Mouse (Mus musculus): ENCODE measurements around the gene Ptprs. TPM values are rescaled to one million over a fixed set of nuclear protein-coding genes. Genes with fewer than 3 reads are reported as not detected.

The Ptprs gene
- total and polyA plus RNA-seq, 3 experiments: 51.6 to 324 (median 80.9) TPM

DNA sequence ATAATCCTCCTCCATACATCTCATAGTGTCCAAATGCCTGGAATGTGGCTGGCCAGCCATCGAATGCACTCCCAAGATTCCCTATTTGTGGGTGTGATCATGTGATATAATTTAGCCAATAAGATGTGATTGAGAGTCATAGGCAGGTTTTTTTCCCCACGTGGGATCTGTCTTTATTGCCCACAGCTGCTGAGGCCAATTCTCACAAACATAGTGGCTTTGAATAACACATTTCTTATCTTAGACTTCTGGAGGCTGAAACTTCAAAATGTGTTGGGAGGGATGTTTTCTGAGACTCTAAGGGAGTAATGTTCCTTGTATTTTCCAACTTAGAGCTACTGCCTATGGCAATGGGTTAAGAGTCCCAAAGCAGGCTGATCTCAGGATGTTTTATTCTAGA, 18.2 kb upstream of the Ptprs start:
- no peaks in the 10 kb centered on the region for H3K4me1 ChIP-seq (ENCODE audit: control insufficient read depth in 1 of 2, insufficient read depth in 2 of 2, low read length in 2 of 2)
- no peaks in the 10 kb centered on the region for H3K9me3 ChIP-seq (replicated peaks; ENCODE audit: insufficient read depth, low read length)
- H3K36me3 ChIP-seq (ENCODE audit: control insufficient read depth in 1 of 2, insufficient read depth in 2 of 2, low read length in 2 of 2): no peaks in the 10 kb centered on the region
- TF ChIP-seq RAD21 (IDR thresholded peaks at IDR 0.05; ENCODE audit: low read depth, low read length): no peak
- TF ChIP-seq E2F4 (IDR thresholded peaks at IDR 0.05; ENCODE audit: borderline replicate concordance, low read depth, low read length): no peak
- no peak for TF ChIP-seq ELF1 (IDR thresholded peaks at IDR 0.05; ENCODE audit: low read depth, low read length)
- no peak for TF ChIP-seq ZNF384 (IDR thresholded peaks at IDR 0.05; ENCODE audit: low read depth, low read length)
- no peak for TF ChIP-seq MAFK (IDR thresholded peaks at IDR 0.05; ENCODE audit: borderline replicate concordance, low read depth, low read length)
- TF ChIP-seq CHD1 (IDR thresholded peaks at IDR 0.05; ENCODE audit: low read depth, low read length): no peak
- no peak for TF ChIP-seq GABPA (IDR thresholded peaks at IDR 0.05; ENCODE audit: low read depth, low read length)
- no peak for TF ChIP-seq POLR2AphosphoS5 (IDR thresholded peaks at IDR 0.05; ENCODE audit: borderline replicate concordance, low read depth, low read length)
- TF ChIP-seq CTCF (IDR thresholded peaks at IDR 0.05 in 2 of 3, conservative IDR thresholded peaks at IDR 0.05 in 1 of 3; ENCODE audit: control insufficient read depth in 1 of 3, insufficient read depth in 1 of 3, low read depth in 2 of 3, low read length in 3 of 3, poor library complexity in 1 of 3, severe bottlenecking in 1 of 3): no peak
- no peak for DNase-seq (ENCODE audit: low read depth, low spot score)
- no peaks in the 10 kb centered on the region for H3K79me2 ChIP-seq (ENCODE audit: control insufficient read depth, insufficient read depth, low read length, poor library complexity)
- H3K4me3 ChIP-seq (ENCODE audit: control insufficient read depth in 1 of 2, insufficient read depth in 1 of 2, low read depth in 2 of 2, low read length in 2 of 2): no peak overlapping the region
- H3K9ac ChIP-seq (ENCODE audit: control insufficient read depth, low read depth, low read length, poor library complexity, severe bottlenecking): no peak overlapping the region
- H3K27me3 ChIP-seq (ENCODE audit: control insufficient read depth in 1 of 2, insufficient read depth in 2 of 2, low read length in 2 of 2): peaks cover 2 to 7% of the 10 kb centered on the region in 2 experiments; a peak in 2 of 4 replicates
- no peak overlapping the region for H3K27ac ChIP-seq (ENCODE audit: control insufficient read depth, low read depth, low read length)

DNA sequence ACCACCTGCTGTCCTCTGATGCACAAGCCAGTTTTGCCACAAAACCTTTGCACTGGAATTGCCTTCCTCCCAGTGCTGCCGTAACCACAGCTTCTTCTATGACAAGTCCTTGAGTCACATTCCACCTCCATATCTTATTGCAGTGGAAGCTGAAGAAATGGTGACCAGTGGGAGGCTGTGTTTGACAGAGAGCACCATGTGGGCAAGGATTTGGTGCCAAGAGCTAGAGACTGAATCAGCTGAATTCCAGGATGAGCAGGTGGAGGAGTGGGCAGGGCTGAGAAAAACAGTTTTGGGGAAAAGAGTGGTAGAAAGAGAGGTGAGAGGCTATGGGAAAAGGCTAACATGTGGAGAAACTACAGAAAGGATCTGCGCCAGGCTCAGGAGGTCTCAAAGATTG, 17.6 kb upstream of the Ptprs start:
- no peak for DNase-seq (ENCODE audit: low read depth, low spot score)
- Histone ChIP-seq H3K79me2 (ENCODE audit: control insufficient read depth, insufficient read depth, low read length, poor library complexity) (no peaks in the 10 kb centered on the region), H3K27ac (ENCODE audit: control insufficient read depth, low read depth, low read length) (no peak overlapping the region), H3K4me3 (ENCODE audit: control insufficient read depth in 1 of 2, insufficient read depth in 1 of 2, low read depth in 2 of 2, low read length in 2 of 2) (no peak overlapping the region), H3K9ac (ENCODE audit: control insufficient read depth, low read depth, low read length, poor library complexity, severe bottlenecking) (no peak overlapping the region), H3K27me3 (ENCODE audit: control insufficient read depth in 1 of 2, insufficient read depth in 2 of 2, low read length in 2 of 2) (peaks cover 0 to 7% of the 10 kb centered on the region in 2 experiments; a peak in 2 of 4 replicates), H3K4me1 (ENCODE audit: control insufficient read depth in 1 of 2, insufficient read depth in 2 of 2, low read length in 2 of 2) (no peaks in the 10 kb centered on the region), H3K36me3 (ENCODE audit: control insufficient read depth in 1 of 2, insufficient read depth in 2 of 2, low read length in 2 of 2) (no peaks in the 10 kb centered on the region), H3K9me3 (replicated peaks; ENCODE audit: insufficient read depth, low read length) (no peaks in the 10 kb centered on the region)
- TF ChIP-seq E2F4 (IDR thresholded peaks at IDR 0.05; ENCODE audit: borderline replicate concordance, low read depth, low read length) (no peak), POLR2AphosphoS2 (IDR thresholded peaks at IDR 0.05; ENCODE audit: low read length) (no peak), ETS1 (IDR thresholded peaks at IDR 0.05; ENCODE audit: low read depth, low read length) (no peak), POLR2AphosphoS5 (IDR thresholded peaks at IDR 0.05; ENCODE audit: borderline replicate concordance, low read depth, low read length) (no peak), TCF12 (IDR thresholded peaks at IDR 0.05; ENCODE audit: low read depth, low read length) (no peak), MYB (IDR thresholded peaks at IDR 0.05; ENCODE audit: low read depth, low read length) (no peak), NRF1 (IDR thresholded peaks at IDR 0.05; ENCODE audit: insufficient read depth, low read depth, low read length, poor library complexity, severe bottlenecking) (no peak), UBTF (IDR thresholded peaks at IDR 0.05; ENCODE audit: borderline replicate concordance, insufficient read depth, low read depth, low read length) (no peak), POLR2A (IDR thresholded peaks at IDR 0.05; ENCODE audit: control insufficient read depth in 1 of 2, insufficient read depth in 1 of 2, low read depth in 1 of 2, low read length in 2 of 2, poor library complexity in 1 of 2) (no peak), ZC3H11A (IDR thresholded peaks at IDR 0.05; ENCODE audit: low read depth, low read length) (no peak), ZMIZ1 (IDR thresholded peaks at IDR 0.05; ENCODE audit: low read depth, low read length) (no peak), BHLHE40 (IDR thresholded peaks at IDR 0.05; ENCODE audit: borderline replicate concordance, low read depth, low read length) (no peak), CTCF (IDR thresholded peaks at IDR 0.05 in 2 of 3, conservative IDR thresholded peaks at IDR 0.05 in 1 of 3; ENCODE audit: control insufficient read depth in 1 of 3, insufficient read depth in 1 of 3, low read depth in 2 of 3, low read length in 3 of 3, poor library complexity in 1 of 3, severe bottlenecking in 1 of 3) (no peak), HCFC1 (IDR thresholded peaks at IDR 0.05; ENCODE audit: low read depth, low read length) (no peak), MAX (IDR thresholded peaks at IDR 0.05; ENCODE audit: low read length) (no peak), CHD2 (IDR thresholded peaks at IDR 0.05; ENCODE audit: low read length) (no peak), MXI1 (IDR thresholded peaks at IDR 0.05; ENCODE audit: low read depth, low read length) (no peak), SIN3A (IDR thresholded peaks at IDR 0.05; ENCODE audit: low read length) (no peak), ZKSCAN1 (IDR thresholded peaks at IDR 0.05; ENCODE audit: low read depth, low read length) (no peak)
